Mouse (Mus musculus) limb, embryonic 12.5 days (tissue): ENCODE measurements around the gene Taar8c. TPM values are rescaled to one million over a fixed set of nuclear protein-coding genes. Genes with fewer than 3 reads are reported as not detected.
"Not testable (repeated sequence)": the region's sequence is repeated elsewhere in the genome, so short reads cannot be mapped to it uniquely, and the experiment has no call there.

Source experiments
- ATAC-seq: fragments of 200-750 bp; cut with Nextera tagmentation; 2 replicates; pipeline ENCODE4 v1.8.0; 2017; ENCODE audit warnings: low read depth, moderate TSS enrichment; ENCODE audit not compliant: insufficient number of reproducible peaks, insufficient read depth, low FRiP score, low TSS enrichment
- H3K27ac ChIP-seq: fragments of 300-500 bp; sonication (generic); 2 replicates; pipeline ENCODE4 v1.5.1; 2016; ENCODE audit warnings: mild to moderate bottlenecking, moderate library complexity
- H3K27me3 ChIP-seq: fragments of 300-500 bp; sonication (generic); 2 replicates; pipeline ENCODE4 v1.6.1; 2016; ENCODE audit warnings: mild to moderate bottlenecking, moderate library complexity
- H3K36me3 ChIP-seq: fragments of 300-500 bp; sonication (generic); 2 replicates; pipeline ENCODE4 v1.6.1; 2016; ENCODE audit warnings: mild to moderate bottlenecking, moderate library complexity
- H3K4me1 ChIP-seq: fragments of 300-500 bp; sonication (generic); replicated peaks from 2 replicates; pipeline ENCODE4 v1.6.1; 2016
- H3K4me2 ChIP-seq: fragments of 300-500 bp; sonication (generic); 2 replicates; pipeline ENCODE4 v1.6.1; 2016; ENCODE audit warnings: mild to moderate bottlenecking, moderate library complexity
- H3K4me3 ChIP-seq: fragments of 300-500 bp; sonication (generic); replicated peaks from 2 replicates; pipeline ENCODE4 v1.5.1; 2016; ENCODE audit warnings: mild to moderate bottlenecking
- H3K9ac ChIP-seq: fragments of 300-500 bp; sonication (generic); replicated peaks from 2 replicates; pipeline ENCODE4 v1.6.1; 2016; ENCODE audit warnings: mild to moderate bottlenecking, moderate library complexity
- H3K9me3 ChIP-seq: fragments of 300-500 bp; sonication (generic); 2 replicates; pipeline ENCODE4 v1.6.1; 2016; ENCODE audit warnings: mild to moderate bottlenecking, moderate library complexity
- WGBS: fragments of 180-500 bp; shearing (Covaris S2); methylation state at CpG from one replicate; pipeline ENCODE4 v1.1.7; 2016; 5-methylcytosine and 5-hydroxymethylcytosine counted together
- polyA plus RNA-seq: library from polyadenylated mRNA; unstranded; fragments of >200 nt; fragmentation: Nextera tagmentation; extraction: Ambion mirVana; gene quantifications from 2 replicates; pipeline ENCODE4 v1.2.1, GENCODE M21; 2016

Gene Taar8c
- not detected in 2 replicates for polyA plus RNA-seq

GRCm38 (mm10) chr10:24101812-24102211, at the start of gene Taar8c:
Taar8c (minus strand) TSS chr10:24101912.
- H3K27ac ChIP-seq, H3K4me3 ChIP-seq, H3K4me2 ChIP-seq, H3K36me3 ChIP-seq, H3K4me1 ChIP-seq, H3K9me3 ChIP-seq, H3K27me3 ChIP-seq, ATAC-seq, H3K9ac ChIP-seq: not testable (repeated sequence)
- 79% methylated on average over 1 of the region's 3 CpGs for WGBS

DNA sequence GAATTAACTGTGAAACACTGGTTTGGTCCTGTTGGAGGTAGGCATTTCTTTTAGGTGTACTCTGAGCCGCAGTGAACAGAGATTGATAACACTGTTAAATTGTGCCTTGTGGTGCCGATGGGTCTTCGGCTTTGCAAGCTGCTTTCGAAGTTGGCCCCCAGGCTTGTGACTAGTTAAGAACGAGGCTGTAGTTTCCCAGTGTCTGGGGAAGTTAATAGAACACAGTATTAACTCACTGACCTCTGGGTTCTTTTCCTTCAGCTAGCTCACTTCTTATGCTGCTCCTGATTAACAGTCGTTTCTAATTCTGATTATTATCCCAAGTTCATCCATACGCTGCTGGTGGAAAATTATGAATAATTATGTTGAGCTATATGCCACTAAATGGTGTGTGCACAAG, 48.4 kb upstream of the Taar8c start:
- WGBS = 41% methylated on average over 7 of the region's 7 CpGs
- Histone ChIP-seq H3K27me3 (no peaks in the 10 kb centered on the region), H3K27ac (no peak overlapping the region), H3K36me3 (no peaks in the 10 kb centered on the region), H3K4me1 (no peaks in the 10 kb centered on the region), H3K4me2 (peak overlapping the region; percentile 55), H3K9me3 (0 out of 2 replicates have a peak, but pooled peaks cover 3% of the 10 kb centered on the region), H3K9ac (no peak overlapping the region), H3K4me3 (peak overlapping the region; percentile 79)
- ATAC-seq = no peak

GRCm38 (mm10) chr10:24149135-24149781, 47.5 kb upstream of the Taar8c start, which contains the start of gene Stx7:
Stx7 (plus strand) TSS chr10:24149302.
- Histone ChIP-seq H3K27me3 (no peaks in the 10 kb centered on the region), H3K27ac (peak within 1 kb of the TSS; percentile 53; the same call in 1 of the 2 replicates), H3K4me1 (no peaks in the 10 kb centered on the region), H3K9me3 (0 out of 2 replicates have a peak, but pooled peaks cover 3% of the 10 kb centered on the region), H3K4me2 (peak within 1 kb of the TSS; percentile 55), H3K9ac (peak within 1 kb of the TSS; percentile 74), H3K4me3 (peak within 1 kb of the TSS; percentile 79), H3K36me3 (no peaks in the 10 kb centered on the region)
- peak; percentile 92 for ATAC-seq
- under 1% methylated on average over 44 of the region's 45 CpGs for WGBS

GRCm38 (mm10) chr10:24142735-24143134, 41.0 kb upstream of the Taar8c start:
- H3K27me3 ChIP-seq = no peaks in the 10 kb centered on the region
- H3K4me1 ChIP-seq = no peaks in the 10 kb centered on the region
- 87% methylated on average over 3 of the region's 3 CpGs for WGBS
- no peak overlapping the region for H3K4me2 ChIP-seq
- H3K4me3 ChIP-seq = no peak overlapping the region
- H3K36me3 ChIP-seq = no peaks in the 10 kb centered on the region
- ATAC-seq = no peak
- H3K9ac ChIP-seq = no peak overlapping the region
- H3K27ac ChIP-seq = no peak overlapping the region
- H3K9me3 ChIP-seq = 0 out of 2 replicates have a peak, but pooled peaks cover 3% of the 10 kb centered on the region

- no peak overlapping the region for H3K9ac ChIP-seq
- H3K4me1 ChIP-seq = no peaks in the 10 kb centered on the region; the same call in 1 of the 2 replicates
- WGBS = 77% methylated on average over 2 of the region's 2 CpGs
- no peak overlapping the region for H3K27ac ChIP-seq
- H3K4me3 ChIP-seq = no peak overlapping the region
- ATAC-seq = no peak
- no peaks in the 10 kb centered on the region for H3K27me3 ChIP-seq
- H3K36me3 ChIP-seq = no peaks in the 10 kb centered on the region
- no peak overlapping the region for H3K4me2 ChIP-seq
- no peaks in the 10 kb centered on the region for H3K9me3 ChIP-seq
Measured at GRCm38 (mm10) chr10:24138623-24139261, 37.0 kb upstream of the Taar8c start.

DNA sequence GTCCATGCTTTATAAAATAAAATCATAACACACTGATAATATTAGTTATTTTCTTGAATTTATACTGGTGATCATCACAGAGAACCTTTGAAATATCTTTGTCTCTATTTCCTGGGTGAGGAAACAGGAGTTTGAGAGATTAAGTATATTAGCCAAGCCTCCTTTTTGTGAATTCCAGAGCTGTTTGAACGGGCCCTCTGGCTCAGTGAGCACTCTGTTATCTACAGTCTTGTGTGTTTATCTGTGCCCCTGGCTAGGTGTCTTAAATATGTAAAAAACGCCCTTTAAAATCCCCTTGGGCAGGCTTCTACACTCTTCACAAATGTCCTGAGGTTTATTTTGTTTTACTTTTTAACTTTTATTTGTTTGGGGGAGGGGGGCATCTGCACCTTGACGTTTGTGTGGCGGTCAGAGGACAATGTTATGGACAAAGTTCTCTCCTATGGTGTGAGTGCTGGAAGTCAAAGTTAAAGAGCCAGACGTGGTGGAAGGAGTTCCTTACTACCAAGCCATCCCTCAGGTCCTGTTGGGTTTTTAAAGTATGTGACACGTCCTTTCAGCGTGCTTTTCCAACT, 32.4 kb upstream of the Taar8c start:
- Histone ChIP-seq H3K27ac (no peak overlapping the region), H3K4me1 (peaks cover 10% of the 10 kb centered on the region), H3K9me3 (no peaks in the 10 kb centered on the region), H3K27me3 (no peaks in the 10 kb centered on the region), H3K36me3 (no peaks in the 10 kb centered on the region), H3K4me3 (no peak overlapping the region), H3K9ac (no peak overlapping the region), H3K4me2 (no peak overlapping the region)
- ATAC-seq = no peak
- 56% methylated on average over 7 of the region's 7 CpGs for WGBS

GRCm38 (mm10) chr10:24133132-24133531, 31.4 kb upstream of the Taar8c start:
- peaks cover 10% of the 10 kb centered on the region for H3K4me1 ChIP-seq
- no peak overlapping the region for H3K4me2 ChIP-seq
- H3K4me3 ChIP-seq = no peak overlapping the region
- no peak overlapping the region for H3K27ac ChIP-seq
- no peaks in the 10 kb centered on the region for H3K9me3 ChIP-seq
- no peak overlapping the region for H3K9ac ChIP-seq
- WGBS = 41% methylated on average over 2 of the region's 2 CpGs
- no peaks in the 10 kb centered on the region for H3K36me3 ChIP-seq
- ATAC-seq = no peak
- H3K27me3 ChIP-seq = no peaks in the 10 kb centered on the region

- H3K9ac ChIP-seq = no peak overlapping the region
- no peak overlapping the region for H3K4me3 ChIP-seq
- no peaks in the 10 kb centered on the region for H3K36me3 ChIP-seq
- peak overlapping the region; percentile 48; the same call in 1 of the 2 replicates for H3K4me2 ChIP-seq
- ATAC-seq = no peak
- H3K9me3 ChIP-seq = no peaks in the 10 kb centered on the region
- peak overlapping the region; percentile 50 for H3K27ac ChIP-seq
- no peaks in the 10 kb centered on the region for H3K27me3 ChIP-seq
- WGBS = 16% methylated on average over 5 of the region's 5 CpGs
- peaks cover 10% of the 10 kb centered on the region for H3K4me1 ChIP-seq
Measured at GRCm38 (mm10) chr10:24132273-24132672, 30.6 kb upstream of the Taar8c start.

GRCm38 (mm10) chr10:24131451-24132262, 29.9 kb upstream of the Taar8c start:
- peaks cover 10% of the 10 kb centered on the region for H3K4me1 ChIP-seq
- no peaks in the 10 kb centered on the region for H3K27me3 ChIP-seq
- ATAC-seq = peak; percentile 73; the same call in 1 of the 2 replicates
- 11% methylated on average over 9 of the region's 9 CpGs for WGBS
- H3K9ac ChIP-seq = no peak overlapping the region
- H3K9me3 ChIP-seq = no peaks in the 10 kb centered on the region
- 0 out of 2 replicates have a peak overlapping the region, but pooled peaks have one; percentile 50 for H3K27ac ChIP-seq
- peak overlapping the region; percentile 48 for H3K4me2 ChIP-seq
- no peaks in the 10 kb centered on the region for H3K36me3 ChIP-seq
- no peak overlapping the region; the same call in 1 of the 2 replicates for H3K4me3 ChIP-seq

DNA sequence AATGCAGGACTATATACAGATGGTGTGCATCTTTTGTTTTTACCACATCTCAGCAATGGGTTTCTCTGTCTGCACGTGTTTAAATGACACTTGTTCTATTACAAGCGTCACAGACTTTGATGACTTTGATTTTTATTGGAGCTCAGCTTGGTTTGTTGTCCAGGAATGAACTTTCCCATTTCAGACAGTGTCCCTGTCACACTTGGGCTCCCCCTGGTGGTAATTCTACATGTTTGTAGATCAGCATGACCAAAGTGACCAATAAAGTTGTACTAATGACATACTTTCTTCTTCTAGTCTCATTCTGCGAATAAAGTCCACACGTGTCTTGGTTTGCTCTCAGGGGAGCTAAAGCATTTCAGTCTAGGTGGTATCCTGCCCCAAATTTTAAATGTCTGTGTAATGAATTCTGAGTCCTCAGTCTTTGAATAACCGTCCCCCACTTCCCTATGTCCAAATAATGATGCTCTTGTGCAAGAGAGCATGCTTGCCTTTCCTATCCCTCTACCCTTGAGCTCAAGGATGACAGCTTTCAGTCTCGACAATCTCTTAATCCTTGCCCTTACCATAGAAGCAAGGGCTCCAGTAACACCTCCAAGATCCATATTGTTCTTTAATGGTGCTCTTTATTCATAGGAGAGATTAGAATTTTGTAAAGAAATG, 9.5 kb upstream of the Taar8c start:
- Histone ChIP-seq H3K9me3 (peaks cover 6% of the 10 kb centered on the region; the same call in 1 of the 2 replicates), H3K4me2 (no peak overlapping the region), H3K27ac (no peak overlapping the region), H3K4me1 (no peaks in the 10 kb centered on the region), H3K27me3 (no peaks in the 10 kb centered on the region), H3K36me3 (no peaks in the 10 kb centered on the region), H3K4me3 (no peak overlapping the region), H3K9ac (no peak overlapping the region)
- ATAC-seq = no peak
- 50% methylated on average over 6 of the region's 6 CpGs for WGBS
